Mouse (Mus musculus): Measurements from ENCODE around the gene Orai3.

Gene Orai3

DNA sequence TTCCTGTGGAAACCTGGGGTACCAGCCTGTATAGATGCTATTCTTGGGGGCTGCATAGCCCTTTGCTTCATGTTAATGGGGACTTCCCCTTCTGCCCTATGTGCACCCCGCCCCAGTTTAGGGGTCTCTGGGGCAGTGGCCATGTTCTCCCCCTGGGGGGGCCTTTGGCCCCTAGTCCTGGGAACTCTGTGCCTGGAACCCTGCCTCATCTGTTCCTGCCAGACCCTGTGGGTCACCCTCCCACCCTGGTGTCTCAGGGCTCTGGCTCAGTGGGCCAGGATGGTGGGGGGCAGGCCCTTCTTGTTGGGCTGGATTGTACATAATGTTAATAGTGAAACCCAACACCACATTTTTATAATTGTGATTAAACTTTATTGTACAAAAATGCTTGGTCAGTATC is 30.1 kb downstream of the Orai3 start:
- DNase-seq (ENCODE audit: low spot score): no peak

DNA sequence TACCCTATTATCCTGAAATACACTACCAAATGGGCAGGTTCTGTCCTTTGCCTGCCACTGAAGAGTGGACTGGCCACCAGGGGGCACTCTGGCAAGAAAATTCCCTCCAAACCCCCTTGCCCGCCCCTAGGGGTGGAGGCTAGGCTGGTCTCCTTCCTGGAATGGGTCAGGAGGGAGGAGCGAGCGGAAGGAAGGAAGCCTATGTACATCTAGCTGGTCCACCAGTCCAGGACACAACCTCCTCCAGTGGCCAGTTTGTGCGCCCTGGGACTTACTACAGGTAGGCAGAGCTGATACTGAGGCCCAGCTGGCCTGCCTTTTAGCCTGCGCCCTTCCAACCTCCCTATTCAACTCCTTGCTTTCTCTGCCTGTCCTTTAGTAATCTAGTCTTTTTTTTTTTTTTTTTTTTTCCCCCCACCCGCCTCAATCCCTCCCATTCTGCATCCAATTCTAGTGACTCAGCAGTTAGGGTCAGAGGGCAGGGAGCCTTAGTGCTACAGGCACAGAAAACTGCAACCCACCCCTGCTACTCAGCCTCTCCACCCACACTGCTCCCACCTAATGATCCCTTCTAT is 30.9 kb downstream of the Orai3 start, which contains the start of gene Hsd3b7:
TSS of gene Hsd3b7 (plus strand) at position 170 of the 575 bp plus-strand sequence.
- DNase-seq (ENCODE audit: low spot score): peak; percentile 64

- DNase-seq (ENCODE audit: low spot score): no peak
These were observed 31.5 kb downstream of the Orai3 start for GRCm38 (mm10) chr7:127801010-127801621.

DNA sequence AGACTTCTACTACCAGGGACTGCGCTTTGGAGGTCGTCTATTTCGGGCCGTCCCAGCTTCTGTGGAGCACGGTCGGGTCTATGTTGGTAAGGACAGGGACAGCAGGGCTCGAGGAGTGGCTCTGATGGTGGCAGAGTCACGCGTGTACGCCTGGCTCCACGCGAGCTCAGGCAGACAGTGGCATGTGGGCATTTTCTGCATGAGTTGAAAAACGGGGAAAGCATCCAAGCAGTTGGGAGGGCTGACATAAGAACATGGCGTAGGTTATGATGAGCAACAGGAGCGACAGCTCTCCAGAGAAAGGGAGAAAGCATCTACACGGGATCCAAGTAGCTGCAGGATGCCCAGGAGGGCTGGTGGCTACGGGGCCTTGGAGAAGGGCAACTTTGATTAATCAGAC is 32.7 kb downstream of the Orai3 start:
- no peak for DNase-seq (ENCODE audit: low spot score)

- DNase-seq (ENCODE audit: low spot score): no peak
These were observed 39.2 kb downstream of the Orai3 start for GRCm38 (mm10) chr7:127808821-127809220.

DNA sequence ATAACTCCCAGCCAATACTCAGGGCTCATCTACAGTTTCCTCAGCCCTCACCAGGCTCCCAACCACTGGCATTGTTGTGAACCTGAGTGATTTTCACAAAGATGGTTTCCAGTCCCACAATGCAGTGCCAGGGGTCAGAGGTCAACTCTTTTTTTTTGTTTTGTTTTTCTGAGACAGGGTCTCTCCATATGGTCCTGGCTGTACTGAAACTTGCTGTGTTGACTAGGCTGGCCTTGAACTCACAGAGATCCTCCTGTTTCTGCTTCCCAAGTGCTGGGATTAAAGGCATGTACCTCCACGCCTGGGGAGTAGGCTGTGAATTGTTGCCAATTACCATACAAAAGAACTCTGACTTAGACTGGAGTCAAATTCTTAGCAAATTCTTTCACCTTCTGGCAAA is 40.2 kb downstream of the Orai3 start:
- no peak for DNase-seq (ENCODE audit: low spot score)

DNA sequence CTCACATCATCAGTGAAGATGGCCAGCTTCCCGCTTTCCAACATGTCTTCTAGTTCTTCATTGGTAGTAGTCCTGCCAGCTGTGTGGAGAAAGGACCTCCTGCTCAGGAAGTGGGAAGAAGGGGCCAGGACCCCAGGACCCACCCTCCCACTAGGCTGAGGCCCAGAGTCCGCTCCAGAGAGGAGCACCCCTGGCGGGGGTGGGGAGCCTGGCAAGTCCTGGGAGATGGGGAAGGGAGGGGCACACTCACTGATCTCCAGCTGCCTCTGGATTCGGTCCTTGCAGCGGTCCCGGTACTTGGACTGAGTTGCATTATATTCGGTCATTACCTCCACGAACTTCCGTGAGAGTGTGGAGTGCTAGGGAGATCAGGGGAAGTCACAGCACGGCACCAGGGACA is 41.0 kb downstream of the Orai3 start:
- DNase-seq (ENCODE audit: low spot score): no peak

GRCm38 (mm10) chr7:127811240-127811639 is 41.6 kb downstream of the Orai3 start:
- DNase-seq (ENCODE audit: low spot score): no peak

DNA sequence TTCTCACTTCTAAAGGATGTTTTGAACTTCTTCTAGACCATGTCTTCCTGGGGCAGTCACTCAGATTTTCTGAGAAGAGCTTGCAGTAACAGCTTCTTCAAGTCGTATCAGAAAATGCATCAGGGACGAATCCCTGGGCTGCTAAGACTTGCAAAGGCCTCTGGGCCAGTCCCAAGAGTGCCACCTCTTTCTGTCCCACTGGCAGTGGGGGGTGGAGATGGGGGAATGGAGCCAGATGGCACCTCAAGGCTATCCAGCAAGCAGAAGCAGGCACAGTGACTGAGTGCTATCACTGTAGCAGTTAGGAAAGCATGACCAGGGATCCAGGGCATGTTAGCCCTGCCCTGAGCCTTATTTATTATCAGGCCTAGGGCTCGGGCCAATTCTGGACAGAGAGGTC is 42.7 kb downstream of the Orai3 start:
- DNase-seq (ENCODE audit: low spot score): no peak

GRCm38 (mm10) chr7:127813821-127814220 is 44.2 kb downstream of the Orai3 start:
- DNase-seq (ENCODE audit: low spot score): no peak

- no peak for DNase-seq (ENCODE audit: low spot score)
These were observed 44.8 kb downstream of the Orai3 start for GRCm38 (mm10) chr7:127814241-127814921.

- no peak for DNase-seq (ENCODE audit: low spot score)
These were observed 45.6 kb downstream of the Orai3 start for GRCm38 (mm10) chr7:127815116-127815665.

GRCm38 (mm10) chr7:127815954-127816821 is 46.6 kb downstream of the Orai3 start:
- DNase-seq (ENCODE audit: low spot score): no peak

DNA sequence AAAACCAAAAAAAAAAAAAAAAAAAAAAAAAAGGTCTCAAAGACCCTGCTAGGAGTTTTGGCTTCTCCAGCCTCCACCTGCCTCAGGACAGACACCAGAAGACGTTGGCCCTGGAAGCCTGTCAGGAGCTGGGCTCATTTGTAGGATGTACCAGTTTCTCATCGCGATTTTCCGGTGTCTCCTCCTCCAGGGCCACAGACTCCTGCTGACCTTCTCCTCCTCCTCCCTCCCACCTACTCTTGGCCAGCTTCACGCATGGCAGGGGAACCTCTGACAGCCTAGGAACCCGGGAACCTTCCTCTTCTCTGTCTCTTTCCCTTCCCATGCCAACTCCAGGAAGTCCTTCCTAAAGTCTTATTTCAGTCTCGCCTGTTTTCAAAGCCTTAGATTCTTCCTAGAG is 47.4 kb downstream of the Orai3 start:
- no peak for DNase-seq (ENCODE audit: low spot score)

GRCm38 (mm10) chr7:127817776-127818175 is 48.2 kb downstream of the Orai3 start:
- DNase-seq (ENCODE audit: low spot score): no peak

GRCm38 (mm10) chr7:127820836-127821509 is 51.4 kb downstream of the Orai3 start:
- DNase-seq (ENCODE audit: low spot score): no peak

DNA sequence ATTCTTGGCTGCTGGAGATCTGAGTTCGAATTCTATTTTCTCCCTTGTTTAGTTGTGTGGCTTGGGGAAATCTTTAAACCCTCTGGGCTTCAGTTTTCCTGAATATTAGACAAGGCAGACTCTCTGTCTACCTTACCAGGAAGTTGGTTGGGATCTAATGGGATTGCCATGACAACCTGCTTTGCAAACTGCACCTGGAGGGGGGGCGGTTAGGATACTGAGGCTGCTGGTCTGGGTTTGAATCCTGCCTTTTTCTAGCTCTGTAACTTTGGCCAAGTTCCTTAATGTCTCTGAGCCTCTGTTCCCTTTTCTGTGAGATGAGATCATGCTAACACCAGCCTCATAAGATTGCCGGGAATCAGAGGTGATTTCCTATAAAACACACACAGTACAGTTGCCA is 52.9 kb downstream of the Orai3 start:
- no peak for DNase-seq (ENCODE audit: low spot score)

- DNase-seq (ENCODE audit: low spot score): no peak
These were observed 53.9 kb downstream of the Orai3 start for GRCm38 (mm10) chr7:127823236-127824171.

GRCm38 (mm10) chr7:127824176-127824871 is 54.7 kb downstream of the Orai3 start, which contains the start of the genes Stx4a and Stx1b:
Gene Stx4a, plus strand, starts transcription at chr7:127824294.
Gene Stx1b, minus strand, starts transcription at chr7:127824549.
- DNase-seq (ENCODE audit: low spot score): no peak
